Mouse (Mus musculus): ENCODE measurements around the gene Selenov. TPM values are rescaled to one million over a fixed set of nuclear protein-coding genes. Genes with fewer than 3 reads are reported as not detected.
A peak's percentile ranks its signal among the peaks of the same experiment; 100 is the strongest.

Gene Selenov
- polyA plus RNA-seq (2016; fragmentation: Nextera tagmentation; extraction: Ambion mirVana), result not detected in 2 replicates

GRCm38 (mm10) chr7:28290638-28291590 is at the start of gene Selenov:
Gene Selenov, minus strand, starts transcription at chr7:28291186.
- Histone ChIP-seq H3K27ac (no peak within 1 kb of the TSS), H3K4me3 (replicated peaks) (peak within 1 kb of the TSS; percentile 31), H3K4me2 (peak within 1 kb of the TSS; percentile 53), H3K36me3 (no peaks in the 10 kb centered on the region), H3K9ac (replicated peaks) (peak within 1 kb of the TSS; percentile 40; the same call in 1 of the 2 replicates), H3K4me1 (replicated peaks) (peaks cover 15% of the 10 kb centered on the region), H3K9me3 (no peaks in the 10 kb centered on the region), H3K27me3 (peaks cover 93% of the 10 kb centered on the region)
- WGBS, result 2% methylated on average over 52 of the region's 52 CpGs
- no peak for ATAC-seq (ENCODE audit: insufficient number of reproducible peaks, insufficient read depth, low FRiP score, low TSS enrichment, low read depth)

GRCm38 (mm10) chr7:28339213-28339917 is 48.4 kb upstream of the Selenov start:
- 83% methylated on average over 19 of the region's 19 CpGs for WGBS
- Histone ChIP-seq H3K4me2 (peak overlapping the region; percentile 78), H3K36me3 (peaks cover 15% of the 10 kb centered on the region), H3K9me3 (no peaks in the 10 kb centered on the region), H3K4me3 (replicated peaks) (peak overlapping the region; percentile 92), H3K27me3 (no peaks in the 10 kb centered on the region), H3K27ac (peak overlapping the region; percentile 91), H3K9ac (replicated peaks) (peak overlapping the region; percentile 58), H3K4me1 (replicated peaks) (peaks cover 29% of the 10 kb centered on the region)
- no peak for ATAC-seq (ENCODE audit: insufficient number of reproducible peaks, insufficient read depth, low FRiP score, low TSS enrichment, low read depth)

GRCm38 (mm10) chr7:28338108-28338998 is 47.4 kb upstream of the Selenov start, which contains the start of gene Supt5:
Gene Supt5, minus strand, starts transcription at chr7:28338746.
- under 1% methylated on average over 77 of the region's 77 CpGs for WGBS
- Histone ChIP-seq H3K27ac (peak within 1 kb of the TSS; percentile 91), H3K27me3 (no peaks in the 10 kb centered on the region), H3K9me3 (no peaks in the 10 kb centered on the region), H3K36me3 (peaks cover 21% of the 10 kb centered on the region), H3K9ac (replicated peaks) (peak within 1 kb of the TSS; percentile 96), H3K4me2 (peak within 1 kb of the TSS; percentile 78), H3K4me1 (replicated peaks) (peaks cover 29% of the 10 kb centered on the region), H3K4me3 (replicated peaks) (peak within 1 kb of the TSS; percentile 92)
- peak; percentile 95 for ATAC-seq (ENCODE audit: insufficient number of reproducible peaks, insufficient read depth, low FRiP score, low TSS enrichment, low read depth)

- H3K27me3 ChIP-seq, result no peaks in the 10 kb centered on the region
- no peak overlapping the region for H3K27ac ChIP-seq
- H3K9ac ChIP-seq (replicated peaks), result no peak overlapping the region
- peaks cover 13% of the 10 kb centered on the region for H3K4me1 ChIP-seq (replicated peaks)
- 90% methylated on average over 2 of the region's 2 CpGs for WGBS
- ATAC-seq (ENCODE audit: insufficient number of reproducible peaks, insufficient read depth, low FRiP score, low TSS enrichment, low read depth), result no peak
- no peak overlapping the region for H3K4me3 ChIP-seq (replicated peaks)
- peaks cover 47% of the 10 kb centered on the region for H3K36me3 ChIP-seq
- H3K4me2 ChIP-seq, result no peak overlapping the region
- no peaks in the 10 kb centered on the region for H3K9me3 ChIP-seq
Observed at GRCm38 (mm10) chr7:28335471-28335870, 44.5 kb upstream of the Selenov start.

- no peak for ATAC-seq (ENCODE audit: insufficient number of reproducible peaks, insufficient read depth, low FRiP score, low TSS enrichment, low read depth)
- Histone ChIP-seq H3K9me3 (no peaks in the 10 kb centered on the region), H3K36me3 (peaks cover 56% of the 10 kb centered on the region), H3K9ac (replicated peaks) (no peak overlapping the region), H3K27me3 (no peaks in the 10 kb centered on the region), H3K4me2 (no peak overlapping the region), H3K4me1 (replicated peaks) (peaks cover 11% of the 10 kb centered on the region), H3K27ac (no peak overlapping the region), H3K4me3 (replicated peaks) (no peak overlapping the region)
- 89% methylated on average over 4 of the region's 4 CpGs for WGBS
Observed at GRCm38 (mm10) chr7:28334534-28334933, 43.5 kb upstream of the Selenov start.

- WGBS, result 93% methylated on average over 2 of the region's 2 CpGs
- H3K4me1 ChIP-seq (replicated peaks), result no peaks in the 10 kb centered on the region
- no peak overlapping the region for H3K27ac ChIP-seq
- no peak overlapping the region for H3K9ac ChIP-seq (replicated peaks)
- no peak overlapping the region for H3K4me2 ChIP-seq
- H3K4me3 ChIP-seq (replicated peaks), result no peak overlapping the region
- no peaks in the 10 kb centered on the region for H3K9me3 ChIP-seq
- ATAC-seq (ENCODE audit: insufficient number of reproducible peaks, insufficient read depth, low FRiP score, low TSS enrichment, low read depth), result no peak
- H3K27me3 ChIP-seq, result no peaks in the 10 kb centered on the region
- peaks cover 97% of the 10 kb centered on the region for H3K36me3 ChIP-seq
Observed at GRCm38 (mm10) chr7:28328260-28328659, 37.3 kb upstream of the Selenov start.

- Histone ChIP-seq H3K9me3 (no peaks in the 10 kb centered on the region), H3K9ac (replicated peaks) (no peak overlapping the region), H3K4me2 (no peak overlapping the region), H3K4me1 (replicated peaks) (no peaks in the 10 kb centered on the region), H3K4me3 (replicated peaks) (no peak overlapping the region), H3K36me3 (peaks cover 100% of the 10 kb centered on the region), H3K27me3 (no peaks in the 10 kb centered on the region), H3K27ac (no peak overlapping the region)
- 82% methylated on average over 4 of the region's 4 CpGs for WGBS
- ATAC-seq (ENCODE audit: insufficient number of reproducible peaks, insufficient read depth, low FRiP score, low TSS enrichment, low read depth), result no peak
Observed at GRCm38 (mm10) chr7:28326457-28326856, 35.5 kb upstream of the Selenov start.

- Histone ChIP-seq H3K4me3 (replicated peaks) (no peak overlapping the region), H3K9ac (replicated peaks) (no peak overlapping the region), H3K27ac (no peak overlapping the region), H3K4me2 (no peak overlapping the region), H3K36me3 (peaks cover 100% of the 10 kb centered on the region), H3K27me3 (no peaks in the 10 kb centered on the region), H3K9me3 (no peaks in the 10 kb centered on the region), H3K4me1 (replicated peaks) (no peaks in the 10 kb centered on the region)
- WGBS, result 98% methylated on average over 8 of the region's 8 CpGs
- ATAC-seq (ENCODE audit: insufficient number of reproducible peaks, insufficient read depth, low FRiP score, low TSS enrichment, low read depth), result no peak
Observed at GRCm38 (mm10) chr7:28325293-28325692, 34.3 kb upstream of the Selenov start.

GRCm38 (mm10) chr7:28321974-28322720 is 31.2 kb upstream of the Selenov start:
- Histone ChIP-seq H3K9ac (replicated peaks) (no peak overlapping the region), H3K27ac (no peak overlapping the region), H3K4me2 (no peak overlapping the region), H3K4me3 (replicated peaks) (no peak overlapping the region), H3K36me3 (peaks cover 100% of the 10 kb centered on the region), H3K4me1 (replicated peaks) (no peaks in the 10 kb centered on the region), H3K27me3 (no peaks in the 10 kb centered on the region), H3K9me3 (no peaks in the 10 kb centered on the region)
- no peak for ATAC-seq (ENCODE audit: insufficient number of reproducible peaks, insufficient read depth, low FRiP score, low TSS enrichment, low read depth)
- 93% methylated on average over 15 of the region's 15 CpGs for WGBS

GRCm38 (mm10) chr7:28318714-28319113 is 27.7 kb upstream of the Selenov start:
- Histone ChIP-seq H3K36me3 (peaks cover 99% of the 10 kb centered on the region), H3K27me3 (no peaks in the 10 kb centered on the region), H3K27ac (no peak overlapping the region), H3K9me3 (no peaks in the 10 kb centered on the region), H3K4me2 (no peak overlapping the region), H3K4me1 (replicated peaks) (no peaks in the 10 kb centered on the region), H3K9ac (replicated peaks) (no peak overlapping the region), H3K4me3 (replicated peaks) (no peak overlapping the region)
- WGBS, result 96% methylated on average over 17 of the region's 17 CpGs
- no peak for ATAC-seq (ENCODE audit: insufficient number of reproducible peaks, insufficient read depth, low FRiP score, low TSS enrichment, low read depth)

All from limb, embryonic 12.5 days (tissue).